Mouse (Mus musculus): ENCODE measurements around the gene Mgat4d.
"Not testable (repeated sequence)": the region's sequence is repeated elsewhere in the genome, so short reads cannot be mapped to it uniquely, and the experiment has no call there.

Mgat4d gene

GRCm38 (mm10) chr8:83348263-83348662 lies at the start of gene Mgat4d:
Gene Mgat4d, plus strand, starts transcription at chr8:83348471.
- no peak for DNase-seq (ENCODE audit: low spot score)

GRCm38 (mm10) chr8:83300135-83300534 lies 48.1 kb upstream of the Mgat4d start:
- no peak for DNase-seq (ENCODE audit: low spot score)

- no peak for DNase-seq (ENCODE audit: low spot score)
These were observed 43.3 kb upstream of the Mgat4d start for GRCm38 (mm10) chr8:83304946-83305345.

GRCm38 (mm10) chr8:83309836-83310235 lies 38.4 kb upstream of the Mgat4d start:
- no peak for DNase-seq (ENCODE audit: low spot score)

- DNase-seq (ENCODE audit: low spot score) = not testable (repeated sequence)
These were observed 33.2 kb upstream of the Mgat4d start for GRCm38 (mm10) chr8:83315084-83315483.

GRCm38 (mm10) chr8:83315691-83316090 lies 32.6 kb upstream of the Mgat4d start:
- DNase-seq (ENCODE audit: low spot score) = no peak

GRCm38 (mm10) chr8:83320543-83320942 lies 27.7 kb upstream of the Mgat4d start:
- no peak for DNase-seq (ENCODE audit: low spot score)

GRCm38 (mm10) chr8:83322374-83322773 lies 25.9 kb upstream of the Mgat4d start:
- DNase-seq (ENCODE audit: low spot score) = no peak

GRCm38 (mm10) chr8:83323056-83323455 lies 25.2 kb upstream of the Mgat4d start:
- no peak for DNase-seq (ENCODE audit: low spot score)

- DNase-seq (ENCODE audit: low spot score) = no peak
These were observed 20.4 kb upstream of the Mgat4d start for GRCm38 (mm10) chr8:83327889-83328288.

- DNase-seq (ENCODE audit: low spot score) = peak; percentile 42
These were observed 16.7 kb upstream of the Mgat4d start for GRCm38 (mm10) chr8:83331567-83331898.

- DNase-seq (ENCODE audit: low spot score) = peak; percentile 98
These were observed 16.2 kb upstream of the Mgat4d start, which contains the start of gene Elmod2 for GRCm38 (mm10) chr8:83331899-83332697. Gene Elmod2, minus strand, starts transcription at chr8:83332486.

- no peak for DNase-seq (ENCODE audit: low spot score)
These were observed 15.4 kb upstream of the Mgat4d start for GRCm38 (mm10) chr8:83332864-83333263.

GRCm38 (mm10) chr8:83342076-83342475 lies 6.2 kb upstream of the Mgat4d start:
- no peak for DNase-seq (ENCODE audit: low spot score)

GRCm38 (mm10) chr8:83342693-83343092 lies 5.6 kb upstream of the Mgat4d start:
- DNase-seq (ENCODE audit: low spot score) = peak; percentile 35

GRCm38 (mm10) chr8:83351315-83351714 lies 3.0 kb downstream of the Mgat4d start:
- DNase-seq (ENCODE audit: low spot score) = no peak

- DNase-seq (ENCODE audit: low spot score) = peak; percentile 25
These were observed 15.0 kb downstream of the Mgat4d start for GRCm38 (mm10) chr8:83363156-83363769.

- DNase-seq (ENCODE audit: low spot score) = no peak
These were observed 29.0 kb downstream of the Mgat4d start for GRCm38 (mm10) chr8:83377231-83377630.

- no peak for DNase-seq (ENCODE audit: low spot score)
These were observed 31.9 kb downstream of the Mgat4d start for GRCm38 (mm10) chr8:83380141-83380540.

GRCm38 (mm10) chr8:83381016-83381415 lies 32.7 kb downstream of the Mgat4d start:
- DNase-seq (ENCODE audit: low spot score) = no peak

GRCm38 (mm10) chr8:83382850-83383249 lies 34.6 kb downstream of the Mgat4d start:
- DNase-seq (ENCODE audit: low spot score) = no peak

- DNase-seq (ENCODE audit: low spot score) = peak; percentile 87
These were observed 41.2 kb downstream of the Mgat4d start, which contains the start of gene Clgn for GRCm38 (mm10) chr8:83389316-83390005. Gene Clgn, plus strand, starts transcription at chr8:83389867.
